Mouse (Mus musculus) neural tube, embryonic 14.5 days (tissue): ENCODE data around the gene Stat5a. TPM values are rescaled to one million over a fixed set of nuclear protein-coding genes. Genes with fewer than 3 reads are reported as not detected.

Experiments
- ATAC-seq: fragments of 200-750 bp; cut with Nextera tagmentation; 2 replicates; pipeline ENCODE4 v1.8.0; 2017; ENCODE audit warnings: low read depth, mild to moderate bottlenecking, moderate TSS enrichment, moderate library complexity
- H3K27ac ChIP-seq: fragments of 300-500 bp; sonication (generic); 2 replicates; pipeline ENCODE4 v1.5.1; 2014; ENCODE audit warnings: low read depth, mild to moderate bottlenecking, control low read depth, low read length, moderate library complexity, mixed read lengths
- H3K27me3 ChIP-seq: fragments of 300-500 bp; sonication (generic); 2 replicates; pipeline ENCODE4 v1.6.1; 2014; ENCODE audit warnings: low read length; ENCODE audit not compliant: control insufficient read depth, insufficient read depth
- H3K36me3 ChIP-seq: fragments of 300-500 bp; sonication (generic); 2 replicates; pipeline ENCODE4 v1.6.1; 2014; ENCODE audit warnings: low read length, mixed read lengths; ENCODE audit not compliant: control insufficient read depth, insufficient read depth
- H3K4me1 ChIP-seq: fragments of 300-500 bp; sonication (generic); 2 replicates; pipeline ENCODE4 v1.6.1; 2014; ENCODE audit warnings: low read length; ENCODE audit not compliant: control insufficient read depth, insufficient read depth
- H3K4me2 ChIP-seq: fragments of 300-500 bp; sonication (generic); 2 replicates; pipeline ENCODE4 v1.6.1; 2014; ENCODE audit warnings: mild to moderate bottlenecking, low read depth, low read length, control low read depth
- H3K4me3 ChIP-seq: fragments of 300-500 bp; sonication (generic); 2 replicates; pipeline ENCODE4 v1.5.1; 2014; ENCODE audit warnings: low read depth, low read length, control low read depth, mixed read lengths
- H3K9ac ChIP-seq: fragments of 300-500 bp; sonication (generic); replicated peaks from 2 replicates; pipeline ENCODE4 v1.6.1; 2014; ENCODE audit warnings: low read depth, mild to moderate bottlenecking, control low read depth, low read length, mixed read lengths
- H3K9me3 ChIP-seq: fragments of 300-500 bp; sonication (generic); 2 replicates; pipeline ENCODE4 v1.6.1; 2016; ENCODE audit warnings: low read length; ENCODE audit not compliant: control insufficient read depth
- WGBS: fragments of 180-500 bp; shearing (Covaris S2); extraction: QIAGEN DNeasy Blood & Tissue Kit; methylation state at CpG from one replicate; pipeline ENCODE4 v1.1.7; 2014; 5-methylcytosine and 5-hydroxymethylcytosine counted together
- polyA plus RNA-seq: library from polyadenylated mRNA; unstranded; fragments of >200 nt; fragmentation: Nextera tagmentation; extraction: Ambion mirVana; gene quantifications from 2 replicates; pipeline ENCODE4 v1.2.1, GENCODE M21; 2014

Stat5a gene
- polyA plus RNA-seq, 1 experiment from 2014 or later: 1.3 TPM

DNA sequence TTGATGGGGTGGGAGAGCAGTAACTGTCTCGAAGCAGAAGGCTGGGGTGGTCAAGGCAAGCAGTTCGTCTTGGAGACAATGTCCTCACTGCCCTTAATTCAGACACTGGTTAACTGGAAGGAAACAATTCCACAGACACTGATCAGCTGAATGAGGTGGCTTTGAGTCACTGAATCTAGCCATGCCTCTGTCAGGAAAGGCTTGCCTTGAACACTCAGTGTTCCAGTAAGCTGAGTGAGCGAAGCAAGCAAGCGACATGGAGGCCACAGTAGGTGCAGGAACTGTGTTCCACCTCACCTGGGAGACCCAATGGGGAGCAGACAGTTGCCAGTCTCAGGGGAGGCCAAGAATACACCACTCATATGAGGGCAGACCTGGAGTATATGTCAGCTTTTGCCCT is 28.1 kb downstream of the Stat5a start:
- Histone ChIP-seq H3K36me3 (peaks cover 6% of the 10 kb centered on the region; the same call in 1 of the 2 replicates), H3K4me2 (no peak overlapping the region), H3K27ac (no peak overlapping the region), H3K4me1 (no peaks in the 10 kb centered on the region), H3K4me3 (no peak overlapping the region), H3K9me3 (no peaks in the 10 kb centered on the region), H3K9ac (no peak overlapping the region), H3K27me3 (no peaks in the 10 kb centered on the region)
- WGBS: 84% methylated on average over 4 of the region's 4 CpGs
- no peak for ATAC-seq

DNA sequence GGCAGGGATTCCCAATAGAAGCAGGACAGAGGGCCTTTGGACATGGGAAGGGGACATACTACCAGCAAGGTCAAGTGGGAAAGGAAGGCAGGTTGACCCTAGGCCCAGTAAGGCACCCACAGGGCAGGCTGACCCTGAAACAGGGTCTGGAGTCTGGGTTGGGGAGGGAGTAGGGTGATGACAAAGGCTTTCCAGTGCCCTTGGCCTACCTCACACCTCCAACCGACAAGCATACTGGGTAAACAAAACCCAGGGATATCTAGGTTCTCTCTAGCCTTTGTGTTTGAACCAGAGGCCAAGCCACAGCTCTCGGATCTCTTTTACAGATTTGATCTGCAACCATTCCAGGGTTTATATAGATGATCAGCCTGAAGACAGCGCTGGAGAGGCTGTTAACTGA is 28.6 kb downstream of the Stat5a start:
- Histone ChIP-seq H3K4me1 (no peaks in the 10 kb centered on the region), H3K36me3 (peaks cover 6% of the 10 kb centered on the region; the same call in 1 of the 2 replicates), H3K27ac (no peak overlapping the region), H3K9ac (no peak overlapping the region), H3K4me3 (no peak overlapping the region), H3K9me3 (no peaks in the 10 kb centered on the region), H3K27me3 (no peaks in the 10 kb centered on the region), H3K4me2 (no peak overlapping the region)
- no peak for ATAC-seq
- 80% methylated on average over 3 of the region's 3 CpGs for WGBS

DNA sequence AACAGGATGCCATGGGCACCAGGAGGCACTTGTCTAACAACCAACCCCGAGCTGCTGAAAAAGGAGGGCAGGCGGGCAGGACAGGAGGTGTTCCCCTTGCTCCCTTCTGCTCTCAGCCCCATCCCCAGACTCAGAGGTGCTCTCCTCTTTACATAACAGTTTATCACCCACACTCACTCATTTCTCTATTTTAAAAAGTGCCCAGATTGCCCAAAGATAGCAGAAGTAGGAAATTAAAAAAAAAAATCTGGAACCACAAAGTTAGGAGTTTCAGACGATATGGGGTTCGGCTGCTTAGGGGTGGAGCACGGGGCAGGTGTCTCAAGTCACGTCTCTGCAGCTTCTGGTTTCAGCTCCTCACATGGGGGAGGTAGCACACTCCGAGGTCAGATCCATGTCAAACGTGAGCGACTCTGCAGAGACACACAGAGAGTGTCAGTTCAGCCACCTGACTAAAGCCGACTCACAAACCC is 29.2 kb downstream of the Stat5a start:
- H3K4me2 ChIP-seq: no peak overlapping the region
- H3K4me1 ChIP-seq: no peaks in the 10 kb centered on the region
- ATAC-seq: no peak
- H3K27me3 ChIP-seq: no peaks in the 10 kb centered on the region
- H3K27ac ChIP-seq: no peak overlapping the region
- H3K9me3 ChIP-seq: no peaks in the 10 kb centered on the region
- H3K9ac ChIP-seq: no peak overlapping the region
- WGBS: 61% methylated on average over 10 of the region's 10 CpGs
- no peak overlapping the region for H3K4me3 ChIP-seq
- peaks cover 6% of the 10 kb centered on the region; the same call in 1 of the 2 replicates for H3K36me3 ChIP-seq

DNA sequence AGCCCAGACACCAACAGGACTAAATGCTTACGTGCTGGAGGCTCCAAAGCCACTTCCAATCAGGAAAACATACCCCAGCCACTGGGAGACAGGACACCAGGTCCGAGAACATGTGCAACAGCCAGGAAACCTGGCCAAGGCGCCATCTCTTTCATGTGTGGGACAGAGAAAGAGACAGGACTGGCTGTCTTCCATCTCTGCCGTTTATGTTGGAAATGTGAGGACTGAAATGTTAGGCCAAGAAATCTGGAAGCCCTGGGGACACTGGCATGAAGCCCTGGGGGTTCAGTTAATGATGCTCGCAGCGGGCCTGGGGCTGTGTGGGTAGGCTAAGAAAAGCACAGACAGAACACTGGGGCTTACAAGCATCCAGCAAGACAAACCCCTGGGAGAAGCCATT is 31.3 kb downstream of the Stat5a start:
- Histone ChIP-seq H3K9ac (no peak overlapping the region), H3K4me2 (no peak overlapping the region), H3K27ac (no peak overlapping the region), H3K9me3 (no peaks in the 10 kb centered on the region), H3K36me3 (peaks cover 6% of the 10 kb centered on the region; the same call in 1 of the 2 replicates), H3K4me1 (no peaks in the 10 kb centered on the region), H3K4me3 (no peak overlapping the region), H3K27me3 (no peaks in the 10 kb centered on the region)
- 79% methylated on average over 6 of the region's 6 CpGs for WGBS
- no peak for ATAC-seq

DNA sequence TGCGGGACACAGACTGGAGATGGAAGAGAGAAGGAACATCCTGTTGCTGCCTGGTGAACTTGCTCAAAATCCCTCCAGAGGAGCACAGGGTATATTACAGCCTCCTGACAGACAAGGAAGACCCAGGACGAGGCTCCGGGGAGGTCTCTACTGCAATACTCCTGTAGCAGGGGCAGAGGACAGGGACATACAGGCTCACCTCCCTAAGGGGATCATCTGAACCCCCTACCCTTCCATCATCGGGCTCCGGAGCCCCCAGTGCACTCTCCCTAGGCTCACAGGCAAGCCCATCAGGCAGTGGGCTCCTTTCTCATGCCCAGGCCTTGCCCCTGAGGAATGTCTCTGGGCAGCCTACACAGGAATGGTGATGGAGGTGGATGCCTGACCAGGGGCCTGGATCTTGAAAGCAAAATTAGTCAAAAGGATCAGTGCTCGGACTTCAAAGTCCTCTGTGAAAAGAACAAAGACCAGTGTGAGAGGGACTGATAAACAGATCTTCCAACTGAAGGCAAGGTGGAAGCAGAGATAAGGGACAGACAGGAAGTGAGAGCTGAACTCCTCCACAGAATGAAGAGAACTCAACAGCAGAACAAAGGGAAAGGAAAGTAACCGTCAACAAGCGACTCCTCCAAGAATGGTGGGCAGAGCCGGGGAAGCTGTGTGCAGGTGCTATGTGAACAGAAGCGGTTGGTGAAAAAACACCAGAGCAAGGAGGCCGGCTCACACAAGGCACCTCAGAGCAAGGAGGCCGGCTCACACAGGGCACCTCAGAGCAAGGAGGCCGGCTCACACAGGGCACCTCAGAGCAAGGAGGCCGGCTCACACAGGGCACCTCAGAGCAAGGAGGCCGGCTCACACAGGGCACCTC is 32.3 kb downstream of the Stat5a start:
- Histone ChIP-seq H3K9ac (no peak overlapping the region), H3K4me1 (no peaks in the 10 kb centered on the region), H3K36me3 (peaks cover 6% of the 10 kb centered on the region; the same call in 1 of the 2 replicates), H3K9me3 (no peaks in the 10 kb centered on the region), H3K4me3 (no peak overlapping the region), H3K27me3 (no peaks in the 10 kb centered on the region), H3K27ac (no peak overlapping the region), H3K4me2 (no peak overlapping the region)
- ATAC-seq: no peak
- WGBS: 75% methylated on average over 15 of the region's 15 CpGs

DNA sequence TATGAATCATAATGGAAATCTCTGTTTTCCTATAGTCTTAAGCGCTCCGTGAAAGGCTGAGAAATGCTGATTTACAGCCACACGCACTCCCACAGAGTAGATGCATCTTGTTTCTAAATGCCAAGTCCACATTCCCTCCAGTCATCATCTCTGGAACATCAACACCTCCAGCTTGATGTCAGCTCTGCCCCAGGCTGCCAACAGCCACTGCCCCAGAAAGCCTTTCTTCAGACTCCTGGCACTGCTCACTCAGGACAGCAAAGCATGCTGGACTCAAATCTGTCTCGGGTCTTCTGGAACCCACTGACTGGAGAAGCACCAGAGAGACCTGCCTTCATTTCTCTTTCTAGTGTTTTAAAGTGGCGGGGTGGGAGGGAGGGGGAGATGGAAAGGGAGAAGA is 33.3 kb downstream of the Stat5a start:
- Histone ChIP-seq H3K4me1 (no peaks in the 10 kb centered on the region), H3K4me3 (no peak overlapping the region), H3K27ac (no peak overlapping the region), H3K27me3 (no peaks in the 10 kb centered on the region), H3K36me3 (peaks cover 8% of the 10 kb centered on the region; the same call in 1 of the 2 replicates), H3K9ac (no peak overlapping the region), H3K4me2 (no peak overlapping the region), H3K9me3 (no peaks in the 10 kb centered on the region)
- 87% methylated on average over 5 of the region's 5 CpGs for WGBS
- no peak for ATAC-seq

DNA sequence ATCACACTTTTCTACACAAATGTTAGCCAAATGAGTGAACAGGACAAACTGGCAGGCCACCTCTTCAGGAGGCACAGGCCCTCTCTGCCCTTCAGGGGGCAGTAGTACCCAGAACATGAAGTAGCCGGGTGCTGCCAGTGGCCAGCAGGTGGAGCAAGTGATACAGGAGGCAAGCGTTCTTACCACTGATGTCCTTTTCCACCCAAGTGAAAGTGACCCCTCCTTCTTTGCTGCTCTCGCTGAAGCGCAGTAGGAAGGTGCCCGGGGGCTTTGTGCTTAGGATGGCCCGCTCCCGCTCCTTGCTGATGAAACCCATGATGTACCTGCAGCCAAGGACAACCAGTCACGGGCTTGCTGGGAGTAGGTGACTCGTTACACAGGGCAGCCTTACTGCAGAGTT is 34.3 kb downstream of the Stat5a start:
- Histone ChIP-seq H3K4me2 (no peak overlapping the region), H3K27me3 (no peaks in the 10 kb centered on the region), H3K27ac (no peak overlapping the region), H3K9ac (no peak overlapping the region), H3K9me3 (no peaks in the 10 kb centered on the region), H3K36me3 (peaks cover 8% of the 10 kb centered on the region; the same call in 1 of the 2 replicates), H3K4me3 (no peak overlapping the region), H3K4me1 (no peaks in the 10 kb centered on the region)
- ATAC-seq: peak; percentile 46; the same call in 1 of the 2 replicates
- 15% methylated on average over 9 of the region's 9 CpGs for WGBS

DNA sequence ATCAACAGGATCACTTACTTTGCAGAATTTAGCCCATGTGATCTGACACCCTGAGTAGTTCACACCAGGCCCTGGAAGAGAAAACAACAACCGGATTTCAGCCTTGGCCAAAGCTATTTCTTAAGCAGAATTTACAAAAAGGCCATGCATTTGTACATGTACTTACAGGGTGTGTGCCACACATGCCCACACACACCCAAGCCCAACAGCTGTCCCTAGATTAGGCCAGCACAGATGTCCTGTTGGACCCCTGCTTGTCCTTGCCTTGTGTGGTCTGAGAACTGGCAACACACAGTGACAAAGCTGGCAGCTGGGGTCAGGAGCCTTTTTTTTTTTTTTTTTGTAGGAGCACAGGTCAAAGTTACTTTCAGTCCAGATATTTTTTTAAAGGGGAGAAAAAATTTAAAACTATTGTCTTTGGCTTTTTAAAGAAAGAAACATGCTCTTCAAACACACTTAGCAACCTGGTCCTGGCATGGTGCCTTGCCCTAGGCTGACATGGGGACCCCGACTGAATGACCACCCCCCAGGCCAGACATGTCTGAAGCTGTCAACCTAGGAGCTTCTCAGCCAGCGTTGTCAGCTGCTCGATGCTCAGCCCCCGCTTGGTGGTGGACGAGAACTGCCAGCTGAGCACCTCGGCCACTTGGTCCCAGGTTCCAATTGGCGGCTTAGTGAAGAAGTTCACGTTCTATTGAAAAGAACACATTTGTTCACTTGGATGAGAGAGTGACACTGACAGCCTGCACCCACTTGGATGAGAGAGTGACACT is 35.2 kb downstream of the Stat5a start:
- no peak overlapping the region for H3K4me3 ChIP-seq
- no peak overlapping the region for H3K27ac ChIP-seq
- H3K9ac ChIP-seq: no peak overlapping the region
- H3K36me3 ChIP-seq: 0 out of 2 replicates have a peak, but pooled peaks cover 5% of the 10 kb centered on the region
- no peak overlapping the region for H3K4me2 ChIP-seq
- 62% methylated on average over 9 of the region's 9 CpGs for WGBS
- no peaks in the 10 kb centered on the region for H3K9me3 ChIP-seq
- no peaks in the 10 kb centered on the region; the same call in 1 of the 2 replicates for H3K4me1 ChIP-seq
- ATAC-seq: no peak
- no peaks in the 10 kb centered on the region for H3K27me3 ChIP-seq

DNA sequence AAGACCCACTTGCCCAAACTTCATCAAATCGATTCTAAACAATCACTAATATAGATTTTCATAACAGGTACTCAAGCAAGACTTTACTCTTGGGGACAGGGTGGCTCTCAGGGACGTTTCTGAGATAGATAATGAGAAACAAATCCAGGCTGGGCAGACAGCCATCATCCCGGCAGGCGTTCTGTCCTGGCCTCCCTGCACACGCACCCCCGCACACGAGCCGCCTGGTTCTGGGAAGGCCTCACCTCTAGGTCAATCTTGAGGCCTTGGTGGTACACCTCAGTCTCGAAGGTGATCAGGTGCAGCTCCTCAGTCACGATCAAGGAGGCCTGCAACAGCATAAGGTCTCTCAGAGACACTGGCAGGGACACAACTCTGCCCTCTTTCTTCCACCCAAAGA is 36.9 kb downstream of the Stat5a start:
- no peak for ATAC-seq
- WGBS: 67% methylated on average over 10 of the region's 10 CpGs
- 0 out of 2 replicates have a peak, but pooled peaks cover 5% of the 10 kb centered on the region for H3K36me3 ChIP-seq
- H3K27ac ChIP-seq: no peak overlapping the region
- no peaks in the 10 kb centered on the region; the same call in 1 of the 2 replicates for H3K4me1 ChIP-seq
- H3K27me3 ChIP-seq: no peaks in the 10 kb centered on the region
- no peak overlapping the region for H3K4me3 ChIP-seq
- no peaks in the 10 kb centered on the region for H3K9me3 ChIP-seq
- no peak overlapping the region for H3K4me2 ChIP-seq
- H3K9ac ChIP-seq: no peak overlapping the region
